In the genomic region with DNA sequence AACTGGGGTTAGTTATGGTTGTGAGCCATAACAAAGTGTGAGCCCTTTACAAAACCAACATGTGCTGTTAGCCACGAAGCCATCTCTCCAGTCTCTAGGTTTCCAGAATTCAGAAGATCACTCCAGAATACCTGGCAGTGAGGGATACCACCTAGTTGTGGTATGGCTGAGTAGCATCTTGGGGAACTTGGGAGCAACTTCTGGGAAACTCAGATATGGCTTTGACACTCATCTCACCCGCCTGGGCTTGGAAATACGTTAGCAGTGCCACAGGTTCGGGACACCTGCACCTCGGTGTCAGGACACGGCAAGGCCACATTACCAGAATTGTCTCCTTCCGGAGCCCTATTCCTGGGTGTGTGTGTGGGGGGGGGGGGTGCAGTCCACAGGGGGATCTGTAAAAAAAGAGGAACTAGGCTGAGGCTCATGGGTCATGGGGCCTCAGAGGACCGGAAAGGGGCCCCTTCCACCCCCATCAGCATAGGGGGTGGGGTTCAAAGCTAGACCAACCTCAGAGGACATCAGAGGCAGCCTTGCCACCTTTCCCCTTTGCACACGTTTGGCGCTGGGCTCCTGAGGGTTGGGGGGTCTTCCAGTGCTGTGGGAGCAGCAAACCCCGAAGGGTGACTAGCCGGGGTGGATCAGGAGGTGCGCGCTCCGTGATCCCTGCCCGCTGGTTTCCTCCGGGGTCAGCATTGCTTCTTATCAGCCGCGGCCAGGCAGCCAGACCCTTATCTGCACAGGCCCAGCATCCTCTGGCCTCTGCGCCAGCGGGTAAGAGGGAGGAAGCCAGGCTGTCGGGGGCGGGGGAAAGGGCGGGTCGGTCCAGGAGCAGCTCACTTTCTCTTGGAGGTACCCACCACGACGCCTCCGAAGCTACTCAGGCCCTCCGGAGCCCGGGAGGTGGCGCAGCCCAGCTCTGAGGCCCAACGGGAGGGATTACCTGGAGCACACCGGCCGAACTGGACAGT, we compare ENCODE assay signal across 8 mouse cellular contexts. TPM values are rescaled to one million over a fixed set of nuclear protein-coding genes. Genes with fewer than 3 reads are reported as not detected.
DNase-seq lines count a peak whose midpoint lies in the region; ATAC-seq and TF ChIP-seq lines count a peak whose summit lies in the region.

A gene (plus strand): TSS at position 517 of the 971 bp plus-strand sequence.

- WGBS in intestine, embryonic 15.5 days: 9% methylated on average over 34 of the region's 34 CpGs
- WGBS in liver, postnatal 0 days (ENCODE audit: insufficient replicate concordance): 4% methylated on average over 34 of the region's 34 CpGs
- 11% methylated on average over 34 of the region's 34 CpGs for WGBS in neural tube, embryonic 12.5 days

- peaks cover 79% of the 10 kb centered on the region for H3K36me3 ChIP-seq in G1E (replicated peaks)
- H3K36me3 ChIP-seq in intestine, embryonic 15.5 days: peaks cover 27% of the 10 kb centered on the region; the same call in 1 of the 2 replicates
- H3K36me3 ChIP-seq in liver, postnatal 0 days (replicated peaks; ENCODE audit: insufficient read depth, low read length): peaks cover 44% of the 10 kb centered on the region
- H3K36me3 ChIP-seq in neural tube, embryonic 12.5 days: peaks cover 34% of the 10 kb centered on the region

- DNase-seq in G1E (ENCODE audit: low spot score): peak; percentile 83
- DNase-seq in heart, adult 11 months: peak; percentile 99
- DNase-seq in liver, postnatal 0 days: peak; percentile 97
- no peak for DNase-seq in T-cell, adult 2 months (ENCODE audit: low spot score)
- no peak for DNase-seq in cerebellum, postnatal 36 days

- peak within 1 kb of the TSS; percentile 81 for H3K4me3 ChIP-seq in G1E (ENCODE audit: low read depth, low read length)
- H3K4me3 ChIP-seq in intestine, embryonic 15.5 days (replicated peaks): peak within 1 kb of the TSS; percentile 21
- H3K4me3 ChIP-seq in liver, postnatal 0 days (ENCODE audit: low read depth, low read length): peak within 1 kb of the TSS; percentile 66
- no peak within 1 kb of the TSS for H3K4me3 ChIP-seq in neural tube, embryonic 12.5 days

- H3K27me3 ChIP-seq in G1E (ENCODE audit: insufficient read depth, low read length): no peaks in the 10 kb centered on the region
- H3K27me3 ChIP-seq in intestine, embryonic 15.5 days (replicated peaks): peaks cover 49% of the 10 kb centered on the region
- H3K27me3 ChIP-seq in liver, postnatal 0 days (ENCODE audit: insufficient read depth, low read length): no peaks in the 10 kb centered on the region
- peaks cover 50% of the 10 kb centered on the region for H3K27me3 ChIP-seq in neural tube, embryonic 12.5 days (replicated peaks)

- H3K9me3 ChIP-seq in G1E (replicated peaks): no peaks in the 10 kb centered on the region
- H3K9me3 ChIP-seq in intestine, embryonic 15.5 days: no peaks in the 10 kb centered on the region
- no peaks in the 10 kb centered on the region for H3K9me3 ChIP-seq in liver, postnatal 0 days (ENCODE audit: low read length)
- H3K9me3 ChIP-seq in neural tube, embryonic 12.5 days: no peaks in the 10 kb centered on the region

- ATAC-seq in G1E (ENCODE audit: extremely low read depth, insufficient number of reproducible peaks, low FRiP score, poor library complexity, severe bottlenecking): peak; percentile 66
- ATAC-seq in common myeloid progenitor, adult 5-6 weeks (replicated peaks; ENCODE audit: low read depth, poor library complexity, severe bottlenecking): peak; percentile 42
- ATAC-seq in intestine, embryonic 15.5 days: peak; percentile 67
- ATAC-seq in liver, postnatal 0 days: peak; percentile 84
- no peak for ATAC-seq in neural tube, embryonic 12.5 days (ENCODE audit: low FRiP score, low read depth)

- peaks cover 63% of the 10 kb centered on the region for H3K4me1 ChIP-seq in G1E (ENCODE audit: insufficient read depth, low read depth, low read length)
- H3K4me1 ChIP-seq in intestine, embryonic 15.5 days (replicated peaks): peaks cover 21% of the 10 kb centered on the region
- peaks cover 56% of the 10 kb centered on the region for H3K4me1 ChIP-seq in liver, postnatal 0 days (ENCODE audit: insufficient read depth)
- H3K4me1 ChIP-seq in neural tube, embryonic 12.5 days: peaks cover 20% of the 10 kb centered on the region

- H3K27ac ChIP-seq in intestine, embryonic 15.5 days: peak within 1 kb of the TSS; percentile 51; the same call in 1 of the 2 replicates
- peak within 1 kb of the TSS; percentile 95 for H3K27ac ChIP-seq in liver, postnatal 0 days (ENCODE audit: low read depth)
- no peak within 1 kb of the TSS for H3K27ac ChIP-seq in neural tube, embryonic 12.5 days

- no peak for TF ChIP-seq CTCF in G1E (IDR thresholded peaks at IDR 0.05; ENCODE audit: low read depth, low read length)
- TF ChIP-seq CTCF in liver, postnatal 0 days (IDR thresholded peaks at IDR 0.05; ENCODE audit: low read depth): peak; percentile 67

- H3K9ac ChIP-seq in intestine, embryonic 15.5 days: no peak within 1 kb of the TSS
- H3K9ac ChIP-seq in liver, postnatal 0 days (replicated peaks): peak within 1 kb of the TSS; percentile 77
- H3K9ac ChIP-seq in neural tube, embryonic 12.5 days: 0 out of 2 replicates have a peak within 1 kb of the TSS, but pooled peaks have one; percentile 5

- H3K4me2 ChIP-seq in intestine, embryonic 15.5 days (replicated peaks): peak within 1 kb of the TSS; percentile 31
- peak within 1 kb of the TSS; percentile 84 for H3K4me2 ChIP-seq in liver, postnatal 0 days (ENCODE audit: low read depth, low read length)
- peak within 1 kb of the TSS; percentile 22 for H3K4me2 ChIP-seq in neural tube, embryonic 12.5 days (replicated peaks)

- TF ChIP-seq EP300 in liver, postnatal 0 days (IDR thresholded peaks at IDR 0.05; ENCODE audit: low read depth): peak; percentile 99

RNA-seq across cellular contexts. Expression of the gene that starts here (rescaled TPM):
- total RNA-seq in G1E (2014; fragmentation: Nextera tagmentation): 136 and 138 TPM in 2 replicates
- total RNA-seq in G1E (2017): 81.2 and 95.6 TPM in 2 replicates
- polyA plus RNA-seq in G1E (2012): 550 and 561 TPM in 2 replicates
- total RNA-seq in common myeloid progenitor, adult 5-6 weeks (2017): 38.8 and 47.8 TPM in 2 replicates
- 5.1 and 5.5 TPM in 2 replicates for polyA plus RNA-seq in intestine, embryonic 15.5 days (2015; fragmentation: Nextera tagmentation; extraction: Ambion mirVana)
- 24.6 and 25.7 TPM in 2 replicates for polyA plus RNA-seq in liver, postnatal 0 days (2015; fragmentation: Nextera tagmentation; extraction: Ambion mirVana)
- polyA plus RNA-seq in neural tube, embryonic 12.5 days (2016; fragmentation: Nextera tagmentation; extraction: Ambion mirVana): 4.4 and 4.5 TPM in 2 replicates

Comparison
In these comparisons a context has a peak if more than half of its experiments do, and no peak if none do; other contexts are left out.
1. RNA of the gene that starts here (polyA plus RNA-seq): 550 to 561 TPM in G1E; 24.6 to 25.7 TPM in liver, postnatal 0 days, 5.1 to 5.5 TPM in intestine, embryonic 15.5 days and 4.4 to 4.5 TPM in neural tube, embryonic 12.5 days; every median in the first group is over 10 times any median in the second.
2. DNase-seq: peak in G1E (single experiment), heart, adult 11 months (single experiment) and liver, postnatal 0 days (single experiment); none in T-cell, adult 2 months (single experiment) and cerebellum, postnatal 36 days (0 of 2).
3. H3K4me2 ChIP-seq: peak in every context shown above with its lines; median percentile 84 in liver, postnatal 0 days; 31 in intestine, embryonic 15.5 days; 22 in neural tube, embryonic 12.5 days.